Mouse (Mus musculus) embryonic facial prominence, embryonic 13.5 days (tissue): Measurements from ENCODE around the gene Mapkapk3. TPM values are rescaled to one million over a fixed set of nuclear protein-coding genes. Genes with fewer than 3 reads are reported as not detected.
A peak's percentile ranks its signal among the peaks of the same experiment; 100 is the strongest.

ENCODE experiments used
- ATAC-seq: fragments of 200-750 bp; cut with Nextera tagmentation; 2 replicates; pipeline ENCODE4 v1.8.0; 2017; ENCODE audit warnings: low read depth; ENCODE audit not compliant: insufficient number of reproducible peaks, insufficient read depth, low FRiP score, low TSS enrichment
- H3K27ac ChIP-seq: fragments of 300-500 bp; sonication (generic); 2 replicates; pipeline ENCODE4 v1.5.1; 2015; ENCODE audit warnings: moderate library complexity, mild to moderate bottlenecking, inconsistent platforms
- H3K27me3 ChIP-seq: fragments of 300-500 bp; sonication (generic); 2 replicates; pipeline ENCODE4 v1.6.1; 2015; ENCODE audit warnings: mild to moderate bottlenecking, inconsistent platforms
- H3K36me3 ChIP-seq: fragments of 300-500 bp; sonication (generic); 2 replicates; pipeline ENCODE4 v1.6.1; 2015; ENCODE audit warnings: mild to moderate bottlenecking, inconsistent platforms
- H3K4me1 ChIP-seq: fragments of 300-500 bp; sonication (generic); 2 replicates; pipeline ENCODE4 v1.6.1; 2015; ENCODE audit warnings: inconsistent platforms
- H3K4me2 ChIP-seq: fragments of 300-500 bp; sonication (generic); 2 replicates; pipeline ENCODE4 v1.6.1; 2015; ENCODE audit warnings: moderate library complexity, mild to moderate bottlenecking, inconsistent platforms
- H3K4me3 ChIP-seq: fragments of 300-500 bp; sonication (generic); 2 replicates; pipeline ENCODE4 v1.5.1; 2015; ENCODE audit warnings: mild to moderate bottlenecking, inconsistent platforms
- H3K9ac ChIP-seq: fragments of 300-500 bp; sonication (generic); 2 replicates; pipeline ENCODE4 v1.6.1; 2015; ENCODE audit warnings: mild to moderate bottlenecking, inconsistent platforms
- H3K9me3 ChIP-seq: fragments of 300-500 bp; sonication (generic); 2 replicates; pipeline ENCODE4 v1.6.1; 2016; ENCODE audit warnings: inconsistent platforms
- WGBS: fragments of 180-500 bp; shearing (Covaris S2); methylation state at CpG from one replicate; pipeline ENCODE4 v1.1.7; 2015; ENCODE audit warnings: mixed read lengths; 5-methylcytosine and 5-hydroxymethylcytosine counted together
- polyA plus RNA-seq: library from polyadenylated mRNA; unstranded; fragments of >200 nt; fragmentation: Nextera tagmentation; extraction: Ambion mirVana; gene quantifications from 2 replicates; pipeline ENCODE4 v1.2.1, GENCODE M21; 2015

Mapkapk3 gene
- polyA plus RNA-seq, 1 experiment from 2014 or later = 7.6 TPM

- H3K36me3 ChIP-seq = peaks cover 23% of the 10 kb centered on the region
- no peak overlapping the region for H3K27ac ChIP-seq
- H3K9ac ChIP-seq = no peak overlapping the region
- no peak for ATAC-seq
- peaks cover 28% of the 10 kb centered on the region for H3K4me1 ChIP-seq
- H3K4me2 ChIP-seq = no peak overlapping the region
- H3K27me3 ChIP-seq = peaks cover 5% of the 10 kb centered on the region
- no peaks in the 10 kb centered on the region for H3K9me3 ChIP-seq
- no peak overlapping the region for H3K4me3 ChIP-seq
- WGBS = 79% methylated on average over 7 of the region's 7 CpGs
These were observed 10.1 kb upstream of the Mapkapk3 start for GRCm38 (mm10) chr9:107299783-107300182.

- peaks cover 23% of the 10 kb centered on the region for H3K36me3 ChIP-seq
- H3K9ac ChIP-seq = no peak overlapping the region
- H3K27me3 ChIP-seq = peaks cover 5% of the 10 kb centered on the region
- peaks cover 28% of the 10 kb centered on the region for H3K4me1 ChIP-seq
- ATAC-seq = no peak
- no peak overlapping the region for H3K4me3 ChIP-seq
- WGBS = 76% methylated on average over 6 of the region's 6 CpGs
- H3K27ac ChIP-seq = no peak overlapping the region
- H3K4me2 ChIP-seq = peak overlapping the region; percentile 90; the same call in 1 of the 2 replicates
- no peaks in the 10 kb centered on the region for H3K9me3 ChIP-seq
These were observed 9.2 kb upstream of the Mapkapk3 start for GRCm38 (mm10) chr9:107298876-107299275.

- no peak overlapping the region for H3K9ac ChIP-seq
- H3K4me3 ChIP-seq = no peak overlapping the region
- 75% methylated on average over 8 of the region's 8 CpGs for WGBS
- H3K27ac ChIP-seq = no peak overlapping the region
- no peak for ATAC-seq
- H3K36me3 ChIP-seq = peaks cover 23% of the 10 kb centered on the region
- peaks cover 28% of the 10 kb centered on the region for H3K4me1 ChIP-seq
- peaks cover 5% of the 10 kb centered on the region for H3K27me3 ChIP-seq
- H3K9me3 ChIP-seq = no peaks in the 10 kb centered on the region
- H3K4me2 ChIP-seq = peak overlapping the region; percentile 90
These were observed 8.5 kb upstream of the Mapkapk3 start for GRCm38 (mm10) chr9:107298059-107298780.

GRCm38 (mm10) chr9:107297658-107298057 is 8.0 kb upstream of the Mapkapk3 start:
- no peak overlapping the region for H3K27ac ChIP-seq
- peak overlapping the region; percentile 74 for H3K4me3 ChIP-seq
- peak overlapping the region; percentile 90 for H3K4me2 ChIP-seq
- peaks cover 28% of the 10 kb centered on the region for H3K4me1 ChIP-seq
- H3K9ac ChIP-seq = peak overlapping the region; percentile 85; the same call in 1 of the 2 replicates
- no peaks in the 10 kb centered on the region for H3K9me3 ChIP-seq
- WGBS = 84% methylated on average over 4 of the region's 4 CpGs
- H3K36me3 ChIP-seq = peaks cover 23% of the 10 kb centered on the region
- peaks cover 11% of the 10 kb centered on the region for H3K27me3 ChIP-seq
- ATAC-seq = no peak

- peak overlapping the region; percentile 78 for H3K27ac ChIP-seq
- 11% methylated on average over 16 of the region's 16 CpGs for WGBS
- H3K9ac ChIP-seq = peak overlapping the region; percentile 85
- ATAC-seq = no peak
- H3K4me3 ChIP-seq = peak overlapping the region; percentile 74
- peak overlapping the region; percentile 90 for H3K4me2 ChIP-seq
- peaks cover 12% of the 10 kb centered on the region for H3K27me3 ChIP-seq
- peaks cover 21% of the 10 kb centered on the region for H3K36me3 ChIP-seq
- H3K9me3 ChIP-seq = no peaks in the 10 kb centered on the region
- peaks cover 28% of the 10 kb centered on the region for H3K4me1 ChIP-seq
These were observed 7.4 kb upstream of the Mapkapk3 start for GRCm38 (mm10) chr9:107297059-107297458.

GRCm38 (mm10) chr9:107296501-107296965 is 6.9 kb upstream of the Mapkapk3 start:
- peak overlapping the region; percentile 74 for H3K4me3 ChIP-seq
- peak overlapping the region; percentile 90 for H3K4me2 ChIP-seq
- peaks cover 16% of the 10 kb centered on the region for H3K36me3 ChIP-seq
- H3K9ac ChIP-seq = peak overlapping the region; percentile 85
- peak; percentile 91 for ATAC-seq
- WGBS = 0% methylated on average over 31 of the region's 31 CpGs
- peak overlapping the region; percentile 78 for H3K27ac ChIP-seq
- no peaks in the 10 kb centered on the region for H3K9me3 ChIP-seq
- peaks cover 12% of the 10 kb centered on the region for H3K27me3 ChIP-seq
- H3K4me1 ChIP-seq = peaks cover 28% of the 10 kb centered on the region

GRCm38 (mm10) chr9:107296041-107296440 is 6.4 kb upstream of the Mapkapk3 start:
- Histone ChIP-seq H3K27me3 (peaks cover 12% of the 10 kb centered on the region), H3K4me3 (peak overlapping the region; percentile 74), H3K4me1 (peaks cover 28% of the 10 kb centered on the region), H3K36me3 (peaks cover 11% of the 10 kb centered on the region), H3K9me3 (no peaks in the 10 kb centered on the region), H3K4me2 (peak overlapping the region; percentile 90), H3K27ac (peak overlapping the region; percentile 78), H3K9ac (peak overlapping the region; percentile 85)
- 7% methylated on average over 14 of the region's 14 CpGs for WGBS
- ATAC-seq = no peak

GRCm38 (mm10) chr9:107296016-107296040 is 6.2 kb upstream of the Mapkapk3 start, which contains the start of gene Cish:
TSS of gene Cish (plus strand) at chr9:107296026.
- H3K36me3 ChIP-seq = peaks cover 9% of the 10 kb centered on the region
- H3K9ac ChIP-seq = peak within 1 kb of the TSS; percentile 85
- ATAC-seq = no peak
- H3K4me2 ChIP-seq = peak within 1 kb of the TSS; percentile 90
- H3K27ac ChIP-seq = peak within 1 kb of the TSS; percentile 78
- H3K9me3 ChIP-seq = no peaks in the 10 kb centered on the region
- peaks cover 28% of the 10 kb centered on the region for H3K4me1 ChIP-seq
- peaks cover 12% of the 10 kb centered on the region for H3K27me3 ChIP-seq
- peak within 1 kb of the TSS; percentile 74 for H3K4me3 ChIP-seq

- H3K36me3 ChIP-seq = peaks cover 7% of the 10 kb centered on the region
- ATAC-seq = no peak
- H3K4me3 ChIP-seq = peak overlapping the region; percentile 74; the same call in 1 of the 2 replicates
- peak overlapping the region; percentile 78; the same call in 1 of the 2 replicates for H3K27ac ChIP-seq
- H3K9me3 ChIP-seq = no peaks in the 10 kb centered on the region
- peaks cover 28% of the 10 kb centered on the region for H3K4me1 ChIP-seq
- 72% methylated on average over 4 of the region's 4 CpGs for WGBS
- H3K27me3 ChIP-seq = peaks cover 12% of the 10 kb centered on the region
- no peak overlapping the region for H3K9ac ChIP-seq
- peak overlapping the region; percentile 90 for H3K4me2 ChIP-seq
These were observed 5.9 kb upstream of the Mapkapk3 start for GRCm38 (mm10) chr9:107295616-107296015.

- Histone ChIP-seq H3K4me1 (peaks cover 32% of the 10 kb centered on the region), H3K9ac (no peak overlapping the region), H3K27ac (no peak overlapping the region), H3K27me3 (peaks cover 12% of the 10 kb centered on the region), H3K4me2 (no peak overlapping the region), H3K9me3 (no peaks in the 10 kb centered on the region), H3K4me3 (no peak overlapping the region), H3K36me3 (no peaks in the 10 kb centered on the region)
- 3% methylated on average over 6 of the region's 6 CpGs for WGBS
- no peak for ATAC-seq
These were observed 4.6 kb upstream of the Mapkapk3 start for GRCm38 (mm10) chr9:107294249-107294648.

- Histone ChIP-seq H3K27ac (no peak overlapping the region), H3K9me3 (no peaks in the 10 kb centered on the region), H3K4me2 (no peak overlapping the region), H3K9ac (no peak overlapping the region; the same call in 1 of the 2 replicates), H3K4me3 (no peak overlapping the region), H3K27me3 (peaks cover 14% of the 10 kb centered on the region), H3K4me1 (peaks cover 16% of the 10 kb centered on the region), H3K36me3 (no peaks in the 10 kb centered on the region)
- WGBS = 28% methylated on average over 10 of the region's 10 CpGs
- ATAC-seq = no peak
These were observed 1.2 kb upstream of the Mapkapk3 start for GRCm38 (mm10) chr9:107290897-107291296.

- Histone ChIP-seq H3K4me1 (peaks cover 14% of the 10 kb centered on the region), H3K9ac (peak overlapping the region; percentile 69), H3K36me3 (no peaks in the 10 kb centered on the region), H3K27me3 (peaks cover 10% of the 10 kb centered on the region), H3K4me2 (peak overlapping the region; percentile 93), H3K9me3 (no peaks in the 10 kb centered on the region), H3K4me3 (peak overlapping the region; percentile 55), H3K27ac (0 out of 2 replicates have a peak overlapping the region, but pooled peaks have one; percentile 23)
- ATAC-seq = no peak
- WGBS = 28% methylated on average over 8 of the region's 8 CpGs
These were observed 966 bp downstream of the Mapkapk3 start for GRCm38 (mm10) chr9:107288711-107289110.
